Mouse (Mus musculus) CH12F3 (cell line): ENCODE measurements around the gene Dmrt3.

Experiments used
- in situ Hi-C: fragments of 300-500 bp; cut with MboI; formaldehyde crosslinking; loops from 2 replicates; pipeline ENCODE4 v1.14.3; 2020; ENCODE audit warnings: low sequenced_read_pairs

The Dmrt3 gene

GRCm38 (mm10) chr19:25610015-25610410, at the start of gene Dmrt3:
Gene Dmrt3, plus strand, starts transcription at chr19:25610301.
- in situ Hi-C loops, result no loop called here

GRCm38 (mm10) chr19:25564430-25564829, 45.7 kb upstream of the Dmrt3 start:
- in situ Hi-C loops, result no loop called here

- in situ Hi-C loops, result no loop called here
These were observed 40.3 kb upstream of the Dmrt3 start for GRCm38 (mm10) chr19:25569778-25570177.

- in situ Hi-C loops, result no loop called here
These were observed 35.7 kb upstream of the Dmrt3 start for GRCm38 (mm10) chr19:25574431-25574830.

GRCm38 (mm10) chr19:25574981-25575814, 34.9 kb upstream of the Dmrt3 start:
- in situ Hi-C loops, result no loop called here

GRCm38 (mm10) chr19:25578358-25578757, 31.7 kb upstream of the Dmrt3 start:
- in situ Hi-C loops, result no loop called here

GRCm38 (mm10) chr19:25579440-25579839, 30.7 kb upstream of the Dmrt3 start:
- in situ Hi-C loops, result no loop called here

GRCm38 (mm10) chr19:25597717-25598232, 12.3 kb upstream of the Dmrt3 start:
- in situ Hi-C loops, result no loop called here

GRCm38 (mm10) chr19:25598626-25599025, 11.5 kb upstream of the Dmrt3 start:
- in situ Hi-C loops, result no loop called here

- in situ Hi-C loops, result no loop called here
These were observed 8.1 kb upstream of the Dmrt3 start for GRCm38 (mm10) chr19:25601966-25602365.

- in situ Hi-C loops, result no loop called here
These were observed 2.5 kb upstream of the Dmrt3 start for GRCm38 (mm10) chr19:25607461-25608205.

- in situ Hi-C loops, result no loop called here
These were observed 1.9 kb upstream of the Dmrt3 start for GRCm38 (mm10) chr19:25608206-25608580.

- in situ Hi-C loops, result no loop called here
These were observed 895 bp upstream of the Dmrt3 start for GRCm38 (mm10) chr19:25608961-25609850.

- in situ Hi-C loops, result no loop called here
These were observed 460 bp downstream of the Dmrt3 start for GRCm38 (mm10) chr19:25610411-25611111.

- in situ Hi-C loops, result no loop called here
These were observed 1.0 kb downstream of the Dmrt3 start for GRCm38 (mm10) chr19:25611116-25611515.

- in situ Hi-C loops, result no loop called here
These were observed 2.0 kb downstream of the Dmrt3 start for GRCm38 (mm10) chr19:25611876-25612805.

GRCm38 (mm10) chr19:25612806-25613295, 2.8 kb downstream of the Dmrt3 start:
- in situ Hi-C loops, result no loop called here

- in situ Hi-C loops, result no loop called here
These were observed 3.6 kb downstream of the Dmrt3 start for GRCm38 (mm10) chr19:25613476-25614300.
